Mouse (Mus musculus): ENCODE data around the gene Clip3. TPM values are rescaled to one million over a fixed set of nuclear protein-coding genes. Genes with fewer than 3 reads are reported as not detected.

The Clip3 gene
- polyA plus RNA-seq, 1 experiment from 2014 or later: 129 TPM

DNA sequence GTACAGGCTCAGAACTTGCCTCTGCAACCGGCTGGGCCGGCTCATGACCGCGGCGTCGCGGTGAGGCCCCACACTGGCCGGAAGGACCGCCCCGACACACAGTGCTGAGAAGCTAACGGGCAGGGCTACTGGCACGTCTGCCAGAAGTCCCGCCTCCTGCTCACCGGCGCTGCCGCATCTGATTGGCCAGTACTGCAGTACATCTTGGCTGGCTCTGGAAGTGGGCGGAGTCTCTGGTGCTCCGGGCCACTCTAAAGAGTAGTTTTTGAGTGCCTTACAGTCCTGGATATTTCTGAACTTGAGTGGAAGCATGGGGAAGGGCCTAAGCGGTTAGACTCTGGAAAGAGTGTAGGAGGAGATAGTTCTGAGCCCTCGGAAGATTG is 30.7 kb downstream of the Clip3 start:
- Histone ChIP-seq H3K36me3 (ENCODE audit: control insufficient read depth, insufficient read depth) (no peaks in the 10 kb centered on the region), H3K27ac (ENCODE audit: low read length) (peak overlapping the region; percentile 86), H3K4me1 (replicated peaks; ENCODE audit: control insufficient read depth, insufficient read depth, low read length) (peaks cover 16% of the 10 kb centered on the region), H3K27me3 (replicated peaks; ENCODE audit: control insufficient read depth, insufficient read depth, low read length) (no peaks in the 10 kb centered on the region), H3K4me3 (replicated peaks; ENCODE audit: low read length) (peak overlapping the region; percentile 90), H3K9me3 (ENCODE audit: control insufficient read depth, low read length) (0 out of 2 replicates have a peak, but pooled peaks cover 2% of the 10 kb centered on the region), H3K4me2 (ENCODE audit: low read length) (peak overlapping the region; percentile 66), H3K9ac (replicated peaks; ENCODE audit: low read depth, low read length) (peak overlapping the region; percentile 87)
- WGBS: 0% methylated on average over 20 of the region's 20 CpGs
- peak; percentile 99 for ATAC-seq

DNA sequence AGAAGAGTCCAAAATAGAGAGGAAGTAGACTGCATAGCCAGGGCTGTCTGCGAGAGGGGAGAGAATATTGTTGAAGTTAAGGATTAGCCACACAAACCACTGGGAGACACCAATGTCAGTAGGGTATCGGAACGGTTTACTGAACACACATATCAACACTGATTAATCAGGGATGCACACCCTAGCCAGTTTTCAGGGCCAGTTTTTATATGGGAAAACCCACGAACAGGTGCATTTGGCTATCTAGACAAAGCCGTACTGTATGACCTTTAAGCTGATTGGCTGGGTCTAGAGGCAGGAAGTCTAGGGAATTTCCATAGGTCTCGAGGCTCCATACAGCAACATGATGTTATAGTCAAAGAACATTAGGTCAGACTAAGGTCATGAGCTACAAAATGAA is 31.3 kb downstream of the Clip3 start:
- Histone ChIP-seq H3K9ac (replicated peaks; ENCODE audit: low read depth, low read length) (no peak overlapping the region), H3K36me3 (ENCODE audit: control insufficient read depth, insufficient read depth) (no peaks in the 10 kb centered on the region), H3K4me3 (replicated peaks; ENCODE audit: low read length) (no peak overlapping the region; the same call in 1 of the 2 replicates), H3K27ac (ENCODE audit: low read length) (no peak overlapping the region), H3K4me2 (ENCODE audit: low read length) (peak overlapping the region; percentile 66), H3K27me3 (replicated peaks; ENCODE audit: control insufficient read depth, insufficient read depth, low read length) (no peaks in the 10 kb centered on the region), H3K4me1 (replicated peaks; ENCODE audit: control insufficient read depth, insufficient read depth, low read length) (peaks cover 16% of the 10 kb centered on the region), H3K9me3 (ENCODE audit: control insufficient read depth, low read length) (0 out of 2 replicates have a peak, but pooled peaks cover 2% of the 10 kb centered on the region)
- ATAC-seq: no peak
- WGBS: 35% methylated on average over 6 of the region's 6 CpGs

DNA sequence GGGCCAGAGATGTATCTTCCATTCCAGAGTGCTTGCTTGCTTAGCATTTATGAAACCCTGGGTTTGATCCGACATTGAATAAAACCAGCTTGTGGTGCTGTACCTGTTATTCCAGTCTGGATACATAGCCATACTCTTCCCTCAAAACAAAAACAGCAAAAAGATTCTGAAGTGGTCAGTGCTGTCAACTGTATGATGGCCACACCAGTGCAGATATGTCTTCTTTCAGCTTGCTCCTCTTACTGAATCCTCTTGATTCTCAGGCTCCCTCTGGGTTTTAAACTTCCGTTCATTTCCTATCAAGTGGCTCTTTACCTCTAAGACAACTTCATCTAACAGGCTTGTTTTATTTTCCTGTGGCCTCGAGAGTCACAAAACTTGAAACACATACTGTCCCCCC is 32.3 kb downstream of the Clip3 start, which contains the start of gene Sdhaf1:
Sdhaf1 (minus strand) TSS at position 101 of the 400 bp plus-strand sequence.
- peak within 1 kb of the TSS; percentile 66 for H3K4me2 ChIP-seq (ENCODE audit: low read length)
- ATAC-seq: no peak
- no peaks in the 10 kb centered on the region for H3K27me3 ChIP-seq (replicated peaks; ENCODE audit: control insufficient read depth, insufficient read depth, low read length)
- no peak within 1 kb of the TSS for H3K9ac ChIP-seq (replicated peaks; ENCODE audit: low read depth, low read length)
- H3K9me3 ChIP-seq (ENCODE audit: control insufficient read depth, low read length): 0 out of 2 replicates have a peak, but pooled peaks cover 2% of the 10 kb centered on the region
- no peak within 1 kb of the TSS for H3K27ac ChIP-seq (ENCODE audit: low read length)
- peaks cover 16% of the 10 kb centered on the region for H3K4me1 ChIP-seq (replicated peaks; ENCODE audit: control insufficient read depth, insufficient read depth, low read length)
- H3K36me3 ChIP-seq (ENCODE audit: control insufficient read depth, insufficient read depth): no peaks in the 10 kb centered on the region
- no peak within 1 kb of the TSS; the same call in 1 of the 2 replicates for H3K4me3 ChIP-seq (replicated peaks; ENCODE audit: low read length)
- 77% methylated on average over 3 of the region's 3 CpGs for WGBS

DNA sequence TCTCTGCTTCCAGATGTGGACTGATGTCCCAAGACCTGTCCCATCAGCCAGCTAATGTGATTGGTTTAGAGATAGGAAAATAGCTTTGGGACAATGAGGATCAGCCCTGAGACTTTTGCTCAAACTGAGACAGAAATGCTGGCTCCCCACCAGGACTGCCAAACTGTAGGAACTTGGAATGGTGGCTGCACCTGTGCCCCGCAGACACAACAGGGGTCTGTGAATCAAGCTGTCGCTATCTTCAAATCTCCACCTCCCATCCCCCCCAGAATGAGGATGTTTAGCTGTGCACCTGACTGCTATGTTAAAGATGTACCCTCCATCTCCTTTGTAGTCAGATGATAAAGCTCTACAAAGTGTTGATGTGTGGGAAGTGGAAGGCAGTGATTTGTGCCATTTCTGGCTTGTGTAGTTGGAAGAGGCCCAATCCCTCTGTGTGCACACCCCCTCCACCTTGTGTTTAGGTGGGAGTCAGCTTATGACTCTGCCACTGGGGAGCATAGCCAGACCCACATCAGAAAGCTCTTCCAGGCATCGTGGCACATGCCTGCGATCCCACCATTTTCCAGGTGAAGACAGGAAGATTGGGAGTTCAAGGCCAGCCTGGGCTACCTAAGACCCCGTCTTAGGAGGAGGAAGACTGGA is 32.9 kb downstream of the Clip3 start:
- Histone ChIP-seq H3K27ac (ENCODE audit: low read length) (no peak overlapping the region), H3K9ac (replicated peaks; ENCODE audit: low read depth, low read length) (no peak overlapping the region), H3K36me3 (ENCODE audit: control insufficient read depth, insufficient read depth) (no peaks in the 10 kb centered on the region), H3K4me2 (ENCODE audit: low read length) (no peak overlapping the region), H3K27me3 (replicated peaks; ENCODE audit: control insufficient read depth, insufficient read depth, low read length) (no peaks in the 10 kb centered on the region), H3K4me3 (replicated peaks; ENCODE audit: low read length) (no peak overlapping the region), H3K9me3 (ENCODE audit: control insufficient read depth, low read length) (0 out of 2 replicates have a peak, but pooled peaks cover 2% of the 10 kb centered on the region), H3K4me1 (replicated peaks; ENCODE audit: control insufficient read depth, insufficient read depth, low read length) (peaks cover 16% of the 10 kb centered on the region)
- WGBS: 89% methylated on average over 5 of the region's 5 CpGs
- no peak for ATAC-seq

DNA sequence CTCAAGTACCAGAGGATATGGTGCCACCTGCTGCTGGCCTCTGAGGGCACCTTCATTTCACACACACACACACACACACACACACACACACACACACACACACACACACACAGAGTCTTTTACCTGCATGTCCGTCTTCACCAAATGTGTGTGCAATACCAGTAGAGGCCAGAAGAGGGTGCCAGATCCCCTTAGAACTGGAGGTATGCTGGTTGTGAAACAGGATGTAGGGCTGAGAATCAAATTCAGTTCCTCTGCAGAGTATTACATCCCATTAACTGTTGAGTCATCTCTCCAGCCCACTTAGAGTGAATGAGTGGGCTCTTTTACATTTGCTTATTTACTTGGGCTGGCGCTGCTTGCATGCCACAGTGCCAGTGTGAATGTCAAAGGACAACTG is 33.8 kb downstream of the Clip3 start:
- 0 out of 2 replicates have a peak, but pooled peaks cover 2% of the 10 kb centered on the region for H3K9me3 ChIP-seq (ENCODE audit: control insufficient read depth, low read length)
- H3K9ac ChIP-seq (replicated peaks; ENCODE audit: low read depth, low read length): no peak overlapping the region
- no peak for ATAC-seq
- H3K27me3 ChIP-seq (replicated peaks; ENCODE audit: control insufficient read depth, insufficient read depth, low read length): no peaks in the 10 kb centered on the region
- H3K27ac ChIP-seq (ENCODE audit: low read length): no peak overlapping the region
- H3K4me1 ChIP-seq (replicated peaks; ENCODE audit: control insufficient read depth, insufficient read depth, low read length): peaks cover 16% of the 10 kb centered on the region
- H3K4me2 ChIP-seq (ENCODE audit: low read length): no peak overlapping the region
- 44% methylated on average over 2 of the region's 2 CpGs for WGBS
- no peaks in the 10 kb centered on the region for H3K36me3 ChIP-seq (ENCODE audit: control insufficient read depth, insufficient read depth)
- no peak overlapping the region for H3K4me3 ChIP-seq (replicated peaks; ENCODE audit: low read length)

DNA sequence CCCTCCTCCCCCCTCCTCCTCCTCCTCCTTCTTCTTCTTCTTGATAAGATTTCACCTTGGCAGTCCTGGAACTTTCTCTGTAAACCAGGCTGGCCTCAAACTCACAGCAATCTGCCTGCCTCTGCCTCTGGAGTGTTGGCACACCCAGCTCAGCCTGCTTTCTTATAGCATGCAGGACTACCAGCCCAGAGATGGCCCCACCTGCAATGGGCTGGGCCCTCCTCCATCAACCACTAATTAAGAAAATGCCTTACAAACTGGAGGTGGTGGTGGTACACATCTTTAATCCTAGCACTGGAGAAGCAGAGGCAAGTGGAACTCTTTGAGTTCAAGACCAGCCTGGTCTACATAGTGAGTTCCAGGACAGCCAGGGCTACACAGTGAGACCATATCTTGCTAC is 34.9 kb downstream of the Clip3 start:
- Histone ChIP-seq H3K27ac (ENCODE audit: low read length) (no peak overlapping the region), H3K9me3 (ENCODE audit: control insufficient read depth, low read length) (0 out of 2 replicates have a peak, but pooled peaks cover 2% of the 10 kb centered on the region), H3K9ac (replicated peaks; ENCODE audit: low read depth, low read length) (no peak overlapping the region), H3K4me1 (replicated peaks; ENCODE audit: control insufficient read depth, insufficient read depth, low read length) (peaks cover 8% of the 10 kb centered on the region), H3K36me3 (ENCODE audit: control insufficient read depth, insufficient read depth) (no peaks in the 10 kb centered on the region), H3K4me3 (replicated peaks; ENCODE audit: low read length) (no peak overlapping the region), H3K4me2 (ENCODE audit: low read length) (no peak overlapping the region), H3K27me3 (replicated peaks; ENCODE audit: control insufficient read depth, insufficient read depth, low read length) (no peaks in the 10 kb centered on the region)
- ATAC-seq: no peak

DNA sequence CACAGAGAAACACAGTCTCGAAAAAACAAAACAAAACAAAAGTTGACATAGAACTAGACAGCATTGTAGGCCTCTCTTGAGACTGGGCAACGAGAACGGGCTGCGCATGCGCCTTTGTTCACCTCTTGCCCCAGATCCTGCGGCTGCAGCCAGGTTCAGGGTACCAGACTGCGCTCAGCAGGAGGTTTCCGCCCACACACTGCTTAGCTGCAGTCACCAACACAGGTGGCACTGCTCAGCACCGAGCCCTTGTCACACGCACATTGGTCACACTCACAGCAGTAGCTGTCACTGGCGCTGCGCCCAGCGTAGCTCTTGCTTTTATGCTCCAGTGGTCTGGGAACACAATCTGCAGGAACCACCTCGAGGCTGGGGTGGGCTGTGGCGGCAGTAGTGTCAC is 35.6 kb downstream of the Clip3 start:
- WGBS: 55% methylated on average over 15 of the region's 15 CpGs
- H3K27me3 ChIP-seq (replicated peaks; ENCODE audit: control insufficient read depth, insufficient read depth, low read length): no peaks in the 10 kb centered on the region
- no peak overlapping the region for H3K27ac ChIP-seq (ENCODE audit: low read length)
- no peak overlapping the region for H3K4me2 ChIP-seq (ENCODE audit: low read length)
- H3K36me3 ChIP-seq (ENCODE audit: control insufficient read depth, insufficient read depth): no peaks in the 10 kb centered on the region
- no peak for ATAC-seq
- no peak overlapping the region for H3K4me3 ChIP-seq (replicated peaks; ENCODE audit: low read length)
- H3K9ac ChIP-seq (replicated peaks; ENCODE audit: low read depth, low read length): no peak overlapping the region
- peaks cover 9% of the 10 kb centered on the region for H3K4me1 ChIP-seq (replicated peaks; ENCODE audit: control insufficient read depth, insufficient read depth, low read length)
- H3K9me3 ChIP-seq (ENCODE audit: control insufficient read depth, low read length): 0 out of 2 replicates have a peak, but pooled peaks cover 2% of the 10 kb centered on the region

DNA sequence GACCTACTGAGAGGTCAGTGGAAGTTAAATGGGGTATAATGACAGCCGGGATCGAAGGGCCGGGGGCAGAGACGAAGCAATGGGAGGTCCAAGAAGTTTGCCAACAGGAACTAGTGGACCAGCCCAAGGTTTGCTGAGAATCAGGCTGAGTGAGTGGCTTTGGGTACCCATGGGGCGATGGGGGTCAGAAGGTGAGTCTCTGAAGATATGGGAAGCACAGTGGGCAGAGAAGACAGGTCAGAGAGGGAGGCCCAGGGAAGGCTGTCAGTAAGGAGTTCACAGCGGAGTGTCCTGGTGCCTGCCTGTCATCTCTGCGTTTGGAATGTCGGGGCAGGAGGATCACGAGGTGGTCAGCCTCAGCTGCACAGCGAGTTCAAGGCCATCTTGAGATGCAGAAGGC is 36.9 kb downstream of the Clip3 start:
- H3K36me3 ChIP-seq (ENCODE audit: control insufficient read depth, insufficient read depth): no peaks in the 10 kb centered on the region
- WGBS: 57% methylated on average over 10 of the region's 10 CpGs
- no peak overlapping the region for H3K4me2 ChIP-seq (ENCODE audit: low read length)
- H3K4me3 ChIP-seq (replicated peaks; ENCODE audit: low read length): no peak overlapping the region
- H3K4me1 ChIP-seq (replicated peaks; ENCODE audit: control insufficient read depth, insufficient read depth, low read length): peaks cover 8% of the 10 kb centered on the region
- no peak for ATAC-seq
- H3K27ac ChIP-seq (ENCODE audit: low read length): no peak overlapping the region
- 0 out of 2 replicates have a peak, but pooled peaks cover 2% of the 10 kb centered on the region for H3K9me3 ChIP-seq (ENCODE audit: control insufficient read depth, low read length)
- H3K27me3 ChIP-seq (replicated peaks; ENCODE audit: control insufficient read depth, insufficient read depth, low read length): no peaks in the 10 kb centered on the region
- H3K9ac ChIP-seq (replicated peaks; ENCODE audit: low read depth, low read length): no peak overlapping the region

DNA sequence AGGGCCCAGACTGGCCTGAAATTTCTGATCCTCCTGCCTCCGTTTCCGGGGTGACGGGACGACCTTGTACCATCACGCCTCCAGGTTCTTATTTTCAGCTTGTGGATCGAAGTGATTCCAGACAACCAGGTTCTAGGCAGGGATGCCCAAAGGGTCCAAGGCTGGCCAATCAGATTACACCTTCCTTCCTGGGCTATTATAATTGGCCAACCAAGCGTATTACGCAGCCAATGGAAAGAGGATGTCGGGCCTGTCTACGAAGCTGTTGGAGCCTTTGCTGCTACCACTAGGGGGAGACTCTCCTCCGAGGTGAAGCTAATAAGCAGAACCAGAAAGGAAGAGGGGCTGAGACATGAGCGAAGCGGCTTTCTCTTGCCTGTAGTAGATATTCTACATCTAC is 40.4 kb downstream of the Clip3 start:
- Histone ChIP-seq H3K9me3 (ENCODE audit: control insufficient read depth, low read length) (no peaks in the 10 kb centered on the region), H3K27me3 (replicated peaks; ENCODE audit: control insufficient read depth, insufficient read depth, low read length) (no peaks in the 10 kb centered on the region), H3K4me2 (ENCODE audit: low read length) (peak overlapping the region; percentile 50), H3K36me3 (ENCODE audit: control insufficient read depth, insufficient read depth) (no peaks in the 10 kb centered on the region), H3K4me1 (replicated peaks; ENCODE audit: control insufficient read depth, insufficient read depth, low read length) (peaks cover 25% of the 10 kb centered on the region), H3K27ac (ENCODE audit: low read length) (no peak overlapping the region), H3K9ac (replicated peaks; ENCODE audit: low read depth, low read length) (no peak overlapping the region; the same call in 1 of the 2 replicates), H3K4me3 (replicated peaks; ENCODE audit: low read length) (peak overlapping the region; percentile 25; the same call in 1 of the 2 replicates)
- ATAC-seq: peak; percentile 91
- 5% methylated on average over 13 of the region's 13 CpGs for WGBS

Measured in forebrain, embryonic 16.5 days (tissue).